Mouse (Mus musculus) c-Kit-positive CD71-negative TER-119-negative erythroid progenitor cells, embryonic 14.5 days (primary cell): ENCODE results near the gene Atn1.

Experiments
- DNase-seq: peaks from one replicate; pipeline ENCODE4 v3.0.0-alpha.2; 2013; ENCODE audit warnings: low read depth

Atn1 gene

GRCm38 (mm10) chr6:124711824-124712782 lies 44.2 kb downstream of the Atn1 start, which contains the start of the genes Emg1 and Phb2:
Gene Emg1 (minus strand): TSS chr6:124712178.
Gene Phb2 (plus strand): TSS chr6:124712336.
- DNase-seq, result peak; percentile 95

- DNase-seq, result no peak
These were observed 47.9 kb downstream of the Atn1 start for GRCm38 (mm10) chr6:124708289-124708889.

- DNase-seq, result no peak
These were observed 50.2 kb downstream of the Atn1 start for GRCm38 (mm10) chr6:124706061-124706627.

GRCm38 (mm10) chr6:124704417-124704816 lies 51.9 kb downstream of the Atn1 start:
- no peak for DNase-seq

GRCm38 (mm10) chr6:124703789-124704188 lies 52.5 kb downstream of the Atn1 start:
- no peak for DNase-seq

- DNase-seq, result peak; percentile 63
These were observed 53.6 kb downstream of the Atn1 start for GRCm38 (mm10) chr6:124702784-124703103.

GRCm38 (mm10) chr6:124702102-124702783 lies 54.1 kb downstream of the Atn1 start:
- no peak for DNase-seq

GRCm38 (mm10) chr6:124701338-124701737 lies 55.0 kb downstream of the Atn1 start:
- no peak for DNase-seq

- no peak for DNase-seq
These were observed 56.2 kb downstream of the Atn1 start for GRCm38 (mm10) chr6:124699962-124700610.

GRCm38 (mm10) chr6:124699366-124699765 lies 57.0 kb downstream of the Atn1 start:
- DNase-seq, result no peak

GRCm38 (mm10) chr6:124698751-124699150 lies 57.6 kb downstream of the Atn1 start:
- no peak for DNase-seq

- no peak for DNase-seq
These were observed 59.7 kb downstream of the Atn1 start for GRCm38 (mm10) chr6:124696441-124697150.

GRCm38 (mm10) chr6:124694166-124694955 lies 62.0 kb downstream of the Atn1 start:
- DNase-seq, result no peak

- DNase-seq, result no peak
These were observed 62.9 kb downstream of the Atn1 start for GRCm38 (mm10) chr6:124693243-124693981.
